Mouse (Mus musculus) adrenal gland, postnatal 25 days (tissue): ENCODE measurements at regions not wholly inside any gene's neighbourhood (a gene's known extent, or its start where the extent isn't known, plus 50 kb on each side); places are given as distances from the start of the nearest gene placed in this dataset.
A peak's percentile ranks its signal among the peaks of the same experiment; 100 is the strongest.

Experiments used
- DNase-seq: peaks from one replicate; pipeline ENCODE4 v3.0.0; 2021; ENCODE audit warnings: mixed read lengths

GRCm38 (mm10) chr17:88343091-88343783 lies 97.3 kb upstream of the Foxn2 start:
- no peak for DNase-seq

GRCm38 (mm10) chr17:88345433-88345832 lies 95.1 kb upstream of the Foxn2 start:
- DNase-seq, result no peak

GRCm38 (mm10) chr17:88346896-88347295 lies 93.6 kb upstream of the Foxn2 start:
- no peak for DNase-seq

- DNase-seq, result no peak
These were observed 90.6 kb upstream of the Foxn2 start for GRCm38 (mm10) chr17:88349825-88350460.

- no peak for DNase-seq
These were observed 89.5 kb upstream of the Foxn2 start for GRCm38 (mm10) chr17:88350986-88351385.

GRCm38 (mm10) chr17:88352960-88353359 lies 87.6 kb upstream of the Foxn2 start:
- no peak for DNase-seq

GRCm38 (mm10) chr17:88361161-88361560 lies 79.3 kb upstream of the Foxn2 start:
- DNase-seq, result no peak

GRCm38 (mm10) chr17:88362404-88362803 lies 78.1 kb upstream of the Foxn2 start:
- DNase-seq, result no peak

- no peak for DNase-seq
These were observed 72.6 kb upstream of the Foxn2 start for GRCm38 (mm10) chr17:88367876-88368275.

- no peak for DNase-seq
These were observed 70.5 kb upstream of the Foxn2 start for GRCm38 (mm10) chr17:88369971-88370370.

- peak; percentile 39 for DNase-seq
These were observed 69.8 kb upstream of the Foxn2 start for GRCm38 (mm10) chr17:88370676-88371075.

- no peak for DNase-seq
These were observed 62.0 kb upstream of the Foxn2 start for GRCm38 (mm10) chr17:88378505-88378904.

GRCm38 (mm10) chr17:88379389-88379788 lies 61.1 kb upstream of the Foxn2 start:
- no peak for DNase-seq

GRCm38 (mm10) chr17:88381106-88381505 lies 59.4 kb upstream of the Foxn2 start:
- DNase-seq, result no peak

GRCm38 (mm10) chr17:88383447-88383846 lies 57.1 kb upstream of the Foxn2 start:
- no peak for DNase-seq

GRCm38 (mm10) chr17:88388441-88388951 lies 52.0 kb upstream of the Foxn2 start:
- DNase-seq, result no peak

GRCm38 (mm10) chr17:88389668-88390461 lies 50.6 kb upstream of the Foxn2 start:
- DNase-seq, result no peak
